Mouse (Mus musculus) megakaryocyte, embryonic 14.5 days (primary cell): ENCODE data around the gene St5.

ENCODE experiments used
- FLI1 ChIP-seq: IDR thresholded peaks from 2 replicates; pipeline ENCODE4 v1.6.1; 2012; ENCODE audit warnings: low read length, inconsistent platforms, mixed read lengths
- GATA1 ChIP-seq: IDR thresholded peaks from 3 replicates; pipeline ENCODE4 v1.6.1; 2012; ENCODE audit warnings: mixed read lengths, low read length, inconsistent platforms, borderline replicate concordance

- TF ChIP-seq GATA1, result no peak
- TF ChIP-seq FLI1, result no peak
Observed at GRCm38 (mm10) chr7:109704461-109704860, 1.1 kb upstream of the St5 start.
